Mouse (Mus musculus) myocyte (in vitro differentiated cells): ENCODE measurements around the gene Foxe3. TPM values are rescaled to one million over a fixed set of nuclear protein-coding genes. Genes with fewer than 3 reads are reported as not detected.

ENCODE experiments used
- H3K27me3 ChIP-seq: one replicate; pipeline ENCODE4 v1.6.1; 2011; ENCODE audit not compliant: control insufficient read depth, insufficient read depth, insufficient read length
- H3K36me3 ChIP-seq: one replicate; pipeline ENCODE4 v1.6.1; 2011; ENCODE audit not compliant: control insufficient read depth, insufficient read depth
- H3K4me2 ChIP-seq: one replicate; pipeline ENCODE4 v1.6.1; 2011; ENCODE audit warnings: low read depth, control low read depth
- H3K4me3 ChIP-seq: one replicate; pipeline ENCODE4 v1.5.1; 2011; ENCODE audit warnings: mild to moderate bottlenecking, control low read depth, moderate library complexity
- H3K79me2 ChIP-seq: one replicate; pipeline ENCODE4 v1.6.1; 2011; ENCODE audit not compliant: control insufficient read depth, insufficient read depth
- H3ac ChIP-seq: one replicate; pipeline ENCODE4 v1.6.1; 2011; ENCODE audit not compliant: control insufficient read depth, insufficient read length
- CEBPB ChIP-seq: IDR thresholded peaks from 2 replicates; pipeline ENCODE4 v1.6.1; 2011; ENCODE audit warnings: mild to moderate bottlenecking, moderate library complexity; ENCODE audit not compliant: poor library complexity, insufficient read depth, severe bottlenecking
- E2F4 ChIP-seq: IDR thresholded peaks from one replicate; pipeline ENCODE4 v1.6.1; 2011; ENCODE audit warnings: mild to moderate bottlenecking, control low read depth, moderate library complexity; ENCODE audit not compliant: insufficient read depth
- MAX ChIP-seq: IDR thresholded peaks from one replicate; pipeline ENCODE4 v1.6.1; 2011; ENCODE audit warnings: low read depth, mild to moderate bottlenecking, control low read depth
- MYOD1 ChIP-seq, 3 experiments: IDR thresholded peaks; one replicate each; pipeline ENCODE4 v1.6.1; 2011; ENCODE audit warnings: control low read depth in 2 of 3, low read depth in 2 of 3, mild to moderate bottlenecking in 2 of 3, moderate library complexity in 1 of 3; ENCODE audit not compliant: insufficient read length in 2 of 3, control insufficient read depth in 1 of 3
- MYOG ChIP-seq, 3 experiments: IDR thresholded peaks; one replicate each; pipeline ENCODE4 v1.6.1; 2011; ENCODE audit warnings: control low read depth in 2 of 3, low read depth in 2 of 3, mild to moderate bottlenecking in 2 of 3; ENCODE audit not compliant: insufficient read length in 2 of 3, control insufficient read depth in 1 of 3, insufficient read depth in 1 of 3
- POLR2A ChIP-seq: IDR thresholded peaks from one replicate; pipeline ENCODE4 v1.6.1; 2011; ENCODE audit warnings: low read depth, mild to moderate bottlenecking, control low read depth, moderate library complexity; ENCODE audit not compliant: insufficient read length
- POLR2AphosphoS2 ChIP-seq: IDR thresholded peaks from one replicate; pipeline ENCODE4 v1.6.1; 2011; ENCODE audit warnings: low read depth, control low read depth; ENCODE audit not compliant: insufficient read length
- REST ChIP-seq: IDR thresholded peaks from one replicate; pipeline ENCODE4 v1.6.1; 2011; ENCODE audit warnings: mild to moderate bottlenecking, control low read depth, moderate library complexity; ENCODE audit not compliant: insufficient read depth, insufficient read length
- SRF ChIP-seq: IDR thresholded peaks from one replicate; pipeline ENCODE4 v1.6.1; 2011; ENCODE audit warnings: low read depth; ENCODE audit not compliant: control insufficient read depth, insufficient read length
- TCF12 ChIP-seq: IDR thresholded peaks from one replicate; pipeline ENCODE4 v1.6.1; 2011; ENCODE audit warnings: mild to moderate bottlenecking, control low read depth; ENCODE audit not compliant: poor library complexity, insufficient read depth, severe bottlenecking
- TCF3 ChIP-seq: IDR thresholded peaks from one replicate; pipeline ENCODE4 v1.6.1; 2011; ENCODE audit warnings: low read depth, control low read depth; ENCODE audit not compliant: insufficient read length
- USF1 ChIP-seq: IDR thresholded peaks from one replicate; pipeline ENCODE4 v1.6.1; 2011; ENCODE audit warnings: low read depth, mild to moderate bottlenecking, control low read depth, moderate library complexity
- polyA plus RNA-seq: library from polyadenylated mRNA; unstranded; fragments of >200 nt; fragmentation: generic; extraction: Trizol; gene quantifications from one replicate; pipeline ENCODE4 v1.2.1, GENCODE M21; 2012; ENCODE audit warnings: missing spikeins

The Foxe3 gene
- polyA plus RNA-seq, 1 experiment: not detected

DNA sequence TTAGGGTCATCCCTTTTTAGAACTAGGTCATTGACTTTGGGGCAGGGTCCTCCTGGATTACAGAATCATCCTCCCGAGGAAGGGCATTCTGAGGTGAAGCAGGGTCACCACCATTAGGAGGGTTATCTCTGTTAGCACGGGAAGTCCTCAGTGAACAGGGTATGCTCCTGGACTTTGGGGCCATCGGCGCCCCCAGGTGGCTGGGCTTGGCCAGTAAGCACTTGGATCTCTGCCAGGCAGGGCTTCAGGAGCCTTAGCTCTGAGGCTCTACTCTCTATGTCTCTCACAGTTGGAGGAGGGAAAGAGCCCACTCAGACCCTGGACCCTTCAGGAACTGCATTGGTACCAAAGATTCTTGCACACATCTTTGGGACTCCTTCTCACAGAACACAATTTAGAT lies 28.0 kb downstream of the Foxe3 start:
- no peak overlapping the region for H3K4me2 ChIP-seq

GRCm38 (mm10) chr4:114882232-114882631 lies 43.6 kb downstream of the Foxe3 start:
- Histone ChIP-seq H3K79me2 (no peaks in the 10 kb centered on the region), H3K27me3 (no peaks in the 10 kb centered on the region), H3ac (no peak overlapping the region), H3K36me3 (no peaks in the 10 kb centered on the region), H3K4me3 (no peak overlapping the region), H3K4me2 (no peak overlapping the region)
- no peak for TF ChIP-seq CEBPB

More for the DNA sequence above, 28.0 kb downstream of the Foxe3 start:
- Histone ChIP-seq H3ac (no peak overlapping the region), H3K36me3 (no peaks in the 10 kb centered on the region), H3K79me2 (no peaks in the 10 kb centered on the region), H3K27me3 (peaks cover 23% of the 10 kb centered on the region), H3K4me3 (no peak overlapping the region)
- no peak for TF ChIP-seq POLR2A
- no peak for TF ChIP-seq REST
- no peak for TF ChIP-seq MYOG (IDR thresholded peaks at IDR 0.05; ENCODE audit: control insufficient read depth in 1 of 3, insufficient read depth in 1 of 3, insufficient read length in 2 of 3, low read depth in 2 of 3)
- TF ChIP-seq TCF3: no peak

GRCm38 (mm10) chr4:114876441-114876972 lies 49.3 kb downstream of the Foxe3 start:
- TF ChIP-seq CEBPB: no peak
- no peak for TF ChIP-seq TCF12
- TF ChIP-seq REST: no peak
- no peak for TF ChIP-seq SRF
- TF ChIP-seq POLR2AphosphoS2: no peak
- no peak for TF ChIP-seq MYOG (IDR thresholded peaks at IDR 0.05; ENCODE audit: control insufficient read depth in 1 of 3, insufficient read depth in 1 of 3, insufficient read length in 2 of 3, low read depth in 2 of 3)
- no peak for TF ChIP-seq USF1
- TF ChIP-seq MAX: no peak
- TF ChIP-seq MYOD1 (IDR thresholded peaks at IDR 0.05; ENCODE audit: control insufficient read depth in 1 of 3, insufficient read length in 2 of 3, low read depth in 2 of 3): no peak
- TF ChIP-seq E2F4: no peak
- Histone ChIP-seq H3ac (no peak overlapping the region), H3K4me2 (no peak overlapping the region), H3K4me3 (no peak overlapping the region), H3K27me3 (no peaks in the 10 kb centered on the region), H3K79me2 (no peaks in the 10 kb centered on the region), H3K36me3 (no peaks in the 10 kb centered on the region)

Other genes starting within 250 kb of the Foxe3 start
- not detected for gene Gm12830, start 104.3 kb downstream of the Foxe3 start, polyA plus RNA-seq
- 0.65 TPM for gene Foxd2, start 17.1 kb downstream of the Foxe3 start, polyA plus RNA-seq
- 18.3 TPM for gene Cmpk1, start 61.2 kb upstream of the Foxe3 start, polyA plus RNA-seq
- 1.6 TPM for gene Stil, start 74.1 kb upstream of the Foxe3 start, polyA plus RNA-seq
- not detected for gene Tal1, start 130.4 kb upstream of the Foxe3 start, polyA plus RNA-seq
- gene Pdzk1ip1, start 162.7 kb upstream of the Foxe3 start, polyA plus RNA-seq: 0.30 TPM
- not detected for gene Cyp4x1, start 208.3 kb upstream of the Foxe3 start, polyA plus RNA-seq